Mouse (Mus musculus) midbrain, embryonic 10.5 days (tissue): ENCODE measurements at regions not wholly inside any gene's neighbourhood (a gene's known extent, or its start where the extent isn't known, plus 50 kb on each side); places are given as distances from the start of the nearest gene placed in this dataset.
A peak's percentile ranks its signal among the peaks of the same experiment; 100 is the strongest.

Experiments used
- DNase-seq: peaks from one replicate; pipeline ENCODE4 v3.0.0-alpha.2; 2017; ENCODE audit warnings: low spot score
- H3K27ac ChIP-seq: fragments of 300-500 bp; sonication (generic); replicated peaks from 2 replicates; pipeline ENCODE4 v1.5.1; 2016; ENCODE audit warnings: mild to moderate bottlenecking
- H3K27me3 ChIP-seq: fragments of 300-500 bp; sonication (generic); 2 replicates; pipeline ENCODE4 v1.6.1; 2016; ENCODE audit warnings: low read depth, mild to moderate bottlenecking; ENCODE audit not compliant: poor library complexity, severe bottlenecking
- H3K36me3 ChIP-seq: fragments of 300-500 bp; sonication (generic); 2 replicates; pipeline ENCODE4 v1.6.1; 2016; ENCODE audit warnings: mild to moderate bottlenecking, moderate library complexity
- H3K4me1 ChIP-seq: fragments of 300-500 bp; sonication (generic); 2 replicates; pipeline ENCODE4 v1.6.1; 2016
- H3K4me3 ChIP-seq: fragments of 300-500 bp; sonication (generic); 2 replicates; pipeline ENCODE4 v1.5.1; 2016; ENCODE audit warnings: mild to moderate bottlenecking, moderate library complexity
- H3K9me3 ChIP-seq: fragments of 300-500 bp; sonication (generic); replicated peaks from 2 replicates; pipeline ENCODE4 v1.6.1; 2016; ENCODE audit warnings: mild to moderate bottlenecking
- WGBS: fragments of 180-500 bp; shearing (Covaris S2); methylation state at CpG from one replicate; pipeline ENCODE4 v1.1.7; 2016; 5-methylcytosine and 5-hydroxymethylcytosine counted together

GRCm38 (mm10) chr2:169142224-169142623, 186.8 kb upstream of the Zfp64 start:
- Histone ChIP-seq H3K27ac (no peak overlapping the region), H3K9me3 (no peaks in the 10 kb centered on the region), H3K4me1 (peaks cover 6% of the 10 kb centered on the region; the same call in 1 of the 2 replicates), H3K4me3 (no peak overlapping the region), H3K36me3 (no peaks in the 10 kb centered on the region), H3K27me3 (no peaks in the 10 kb centered on the region)
- DNase-seq, result no peak
- 84% methylated on average over 8 of the region's 8 CpGs for WGBS

GRCm38 (mm10) chr2:169133855-169134254, 178.5 kb upstream of the Zfp64 start:
- H3K36me3 ChIP-seq, result no peaks in the 10 kb centered on the region
- H3K27me3 ChIP-seq, result no peaks in the 10 kb centered on the region
- no peaks in the 10 kb centered on the region for H3K9me3 ChIP-seq
- no peak overlapping the region for H3K4me3 ChIP-seq
- peak overlapping the region; percentile 63; the same call in 1 of the 2 replicates for H3K27ac ChIP-seq
- 84% methylated on average over 15 of the region's 15 CpGs for WGBS
- peaks cover 17% of the 10 kb centered on the region for H3K4me1 ChIP-seq
- no peak for DNase-seq

DNA sequence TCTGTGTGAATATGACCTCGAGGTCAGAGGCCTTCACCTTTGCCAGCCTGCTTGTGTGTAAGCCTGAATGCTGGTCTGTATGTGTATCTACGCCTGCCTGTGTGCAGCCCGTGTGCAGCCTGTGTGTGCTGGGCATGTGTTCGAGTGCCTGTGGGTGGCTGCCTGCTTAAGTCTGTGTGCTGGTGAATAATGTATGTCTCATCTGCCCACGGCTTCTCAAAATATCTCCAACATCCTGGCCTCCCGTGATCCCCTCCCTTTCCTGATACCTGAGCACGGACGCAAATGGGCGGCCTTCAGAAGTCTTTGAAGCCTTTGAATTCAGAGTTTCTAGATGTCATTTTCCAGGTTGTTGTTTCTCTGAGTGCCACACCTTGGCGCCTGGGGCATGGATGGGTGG, 170.1 kb upstream of the Zfp64 start:
- no peaks in the 10 kb centered on the region for H3K4me1 ChIP-seq
- 89% methylated on average over 10 of the region's 10 CpGs for WGBS
- H3K4me3 ChIP-seq, result no peak overlapping the region
- H3K9me3 ChIP-seq, result peaks cover 11% of the 10 kb centered on the region
- no peak overlapping the region for H3K27ac ChIP-seq
- H3K36me3 ChIP-seq, result no peaks in the 10 kb centered on the region
- DNase-seq, result no peak
- H3K27me3 ChIP-seq, result no peaks in the 10 kb centered on the region

DNA sequence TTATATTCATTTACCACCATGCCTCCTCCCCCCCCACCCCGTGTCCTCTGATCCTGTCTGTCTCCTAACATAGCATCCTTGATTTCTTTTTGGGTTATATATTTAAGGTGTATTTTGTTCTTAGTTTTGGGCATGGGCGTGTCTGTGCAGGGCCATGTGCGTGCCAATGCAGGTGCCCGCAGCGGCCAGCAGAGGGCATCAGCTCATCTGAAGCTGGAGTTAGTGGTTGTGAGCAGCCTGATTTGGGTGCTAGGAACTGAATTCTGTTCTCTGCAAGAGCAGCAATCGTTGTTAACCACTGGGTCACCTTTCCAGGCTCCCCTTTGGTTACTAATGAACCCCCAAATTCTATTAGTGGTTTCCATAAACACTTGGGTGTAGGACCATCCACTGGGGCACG, 167.5 kb upstream of the Zfp64 start:
- Histone ChIP-seq H3K4me3 (no peak overlapping the region), H3K36me3 (no peaks in the 10 kb centered on the region), H3K4me1 (no peaks in the 10 kb centered on the region), H3K27me3 (no peaks in the 10 kb centered on the region), H3K9me3 (peaks cover 11% of the 10 kb centered on the region), H3K27ac (no peak overlapping the region)
- WGBS, result 87% methylated on average over 7 of the region's 7 CpGs
- no peak for DNase-seq

GRCm38 (mm10) chr2:169116841-169117240, 161.5 kb upstream of the Zfp64 start:
- H3K36me3 ChIP-seq, result no peaks in the 10 kb centered on the region
- no peak overlapping the region for H3K4me3 ChIP-seq
- H3K27me3 ChIP-seq, result no peaks in the 10 kb centered on the region
- 76% methylated on average over 10 of the region's 10 CpGs for WGBS
- H3K4me1 ChIP-seq, result no peaks in the 10 kb centered on the region
- no peak for DNase-seq
- H3K9me3 ChIP-seq, result no peaks in the 10 kb centered on the region
- no peak overlapping the region for H3K27ac ChIP-seq

- peaks cover 4% of the 10 kb centered on the region; the same call in 1 of the 2 replicates for H3K9me3 ChIP-seq
- no peak overlapping the region for H3K27ac ChIP-seq
- no peak for DNase-seq
- H3K27me3 ChIP-seq, result no peaks in the 10 kb centered on the region
- H3K4me1 ChIP-seq, result 0 out of 2 replicates have a peak, but pooled peaks cover 4% of the 10 kb centered on the region
- H3K36me3 ChIP-seq, result no peaks in the 10 kb centered on the region
- 84% methylated on average over 4 of the region's 4 CpGs for WGBS
- no peak overlapping the region for H3K4me3 ChIP-seq
These were observed 153.7 kb upstream of the Zfp64 start for GRCm38 (mm10) chr2:169109044-169109443.

- Histone ChIP-seq H3K27ac (no peak overlapping the region), H3K9me3 (peaks cover 4% of the 10 kb centered on the region; the same call in 1 of the 2 replicates), H3K4me3 (no peak overlapping the region), H3K4me1 (0 out of 2 replicates have a peak, but pooled peaks cover 4% of the 10 kb centered on the region), H3K27me3 (no peaks in the 10 kb centered on the region), H3K36me3 (no peaks in the 10 kb centered on the region)
- 46% methylated on average over 10 of the region's 10 CpGs for WGBS
- DNase-seq, result peak; percentile 46
These were observed 152.7 kb upstream of the Zfp64 start for GRCm38 (mm10) chr2:169108037-169108436.

- 0 out of 2 replicates have a peak, but pooled peaks cover 3% of the 10 kb centered on the region for H3K4me1 ChIP-seq
- no peaks in the 10 kb centered on the region; the same call in 1 of the 2 replicates for H3K9me3 ChIP-seq
- H3K27me3 ChIP-seq, result no peaks in the 10 kb centered on the region
- H3K36me3 ChIP-seq, result no peaks in the 10 kb centered on the region
- no peak overlapping the region for H3K4me3 ChIP-seq
- WGBS, result 92% methylated on average over 13 of the region's 13 CpGs
- no peak for DNase-seq
- H3K27ac ChIP-seq, result no peak overlapping the region
These were observed 146.3 kb upstream of the Zfp64 start for GRCm38 (mm10) chr2:169101506-169102261.

DNA sequence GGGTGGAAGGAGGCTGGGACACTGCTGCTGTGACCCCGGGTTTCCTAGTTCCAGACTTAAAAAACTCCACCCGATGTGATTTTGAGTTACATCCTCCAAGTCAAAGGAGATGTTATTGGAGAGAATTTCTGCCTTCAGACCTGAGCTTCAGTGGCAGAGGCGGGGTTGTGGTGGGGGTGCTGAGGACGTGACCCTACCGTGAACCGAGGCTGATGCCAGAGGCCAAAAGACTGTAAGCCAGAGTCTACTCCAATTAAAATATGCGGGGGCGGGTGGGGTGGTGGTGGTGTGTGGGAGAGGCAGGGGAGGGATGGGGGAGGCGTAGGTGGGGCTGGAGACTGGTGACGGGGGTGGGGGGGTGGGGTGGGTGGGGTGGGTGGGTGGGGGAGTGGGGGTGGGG, 145.1 kb upstream of the Zfp64 start:
- Histone ChIP-seq H3K4me1 (no peaks in the 10 kb centered on the region), H3K36me3 (no peaks in the 10 kb centered on the region), H3K27ac (no peak overlapping the region), H3K27me3 (no peaks in the 10 kb centered on the region), H3K4me3 (no peak overlapping the region), H3K9me3 (no peaks in the 10 kb centered on the region; the same call in 1 of the 2 replicates)
- DNase-seq, result no peak
- 86% methylated on average over 10 of the region's 10 CpGs for WGBS

DNA sequence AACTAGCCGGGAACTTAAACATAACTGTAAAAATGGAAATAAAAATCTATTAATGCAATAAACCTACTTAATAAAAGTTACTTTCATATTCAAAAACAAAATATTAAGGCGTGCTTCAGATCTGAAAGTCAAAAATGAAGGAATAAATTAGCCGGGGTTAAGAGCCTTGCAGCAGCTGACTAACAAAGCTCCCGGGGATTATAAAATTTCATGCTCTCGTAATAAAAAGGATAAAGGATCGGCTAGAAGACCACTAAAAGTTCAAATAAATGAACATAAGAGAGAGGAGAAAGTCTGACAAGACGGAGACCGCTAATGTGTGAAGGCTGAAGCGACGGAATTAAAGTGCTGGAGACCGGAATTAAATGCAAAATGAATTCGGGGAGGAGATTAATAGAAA, 144.3 kb upstream of the Zfp64 start:
- no peak for DNase-seq
- no peaks in the 10 kb centered on the region for H3K27me3 ChIP-seq
- no peaks in the 10 kb centered on the region for H3K4me1 ChIP-seq
- H3K36me3 ChIP-seq, result no peaks in the 10 kb centered on the region
- H3K27ac ChIP-seq, result no peak overlapping the region
- WGBS, result 92% methylated on average over 12 of the region's 12 CpGs
- peaks cover 6% of the 10 kb centered on the region for H3K9me3 ChIP-seq
- H3K4me3 ChIP-seq, result no peak overlapping the region

GRCm38 (mm10) chr2:169098591-169098990, 143.2 kb upstream of the Zfp64 start:
- WGBS, result 93% methylated on average over 6 of the region's 6 CpGs
- Histone ChIP-seq H3K4me3 (no peak overlapping the region), H3K36me3 (no peaks in the 10 kb centered on the region), H3K9me3 (peaks cover 6% of the 10 kb centered on the region), H3K4me1 (peaks cover 5% of the 10 kb centered on the region; the same call in 1 of the 2 replicates), H3K27ac (no peak overlapping the region), H3K27me3 (no peaks in the 10 kb centered on the region)
- no peak for DNase-seq

DNA sequence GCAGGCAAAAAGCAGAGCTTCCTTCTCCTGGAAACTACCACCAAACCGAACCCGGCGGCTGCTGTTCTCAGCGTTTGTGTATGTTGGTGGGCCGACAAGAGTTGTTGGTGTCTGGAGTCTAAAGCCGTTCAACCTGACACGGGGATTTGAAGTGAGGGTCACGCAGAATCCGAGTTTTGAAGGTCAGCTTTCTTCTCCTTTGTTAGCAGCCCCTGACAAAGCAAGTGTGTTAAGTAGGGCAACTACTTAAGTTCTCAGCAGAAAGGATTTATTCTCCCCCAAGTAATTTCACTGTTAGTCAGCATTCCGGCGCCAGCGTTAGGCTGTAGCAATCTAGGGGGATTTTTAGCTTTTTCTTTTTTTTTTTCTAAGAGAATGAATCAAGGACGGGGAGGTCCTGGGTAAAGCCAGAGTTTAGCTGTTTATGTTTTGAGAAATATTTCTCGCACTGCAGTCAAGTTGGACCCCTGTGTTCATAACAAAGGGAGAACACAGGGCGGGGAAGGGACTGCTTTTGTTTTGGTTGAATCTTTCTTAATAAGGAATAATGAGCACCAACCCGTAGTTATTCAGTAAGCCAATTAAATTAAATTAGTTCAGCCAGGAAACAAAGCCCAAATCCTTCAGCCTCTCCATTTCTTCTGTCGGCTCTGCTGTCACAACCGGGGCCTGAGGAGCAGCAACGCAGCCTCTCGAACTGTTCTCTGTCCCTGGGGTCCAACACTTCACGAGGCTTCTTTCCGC, 138.8 kb upstream of the Zfp64 start:
- 63% methylated on average over 22 of the region's 22 CpGs for WGBS
- DNase-seq, result peak; percentile 17
- peaks cover 5% of the 10 kb centered on the region; the same call in 1 of the 2 replicates for H3K4me1 ChIP-seq
- peak overlapping the region; percentile 14 for H3K27ac ChIP-seq
- peaks cover 13% of the 10 kb centered on the region for H3K9me3 ChIP-seq
- no peaks in the 10 kb centered on the region for H3K36me3 ChIP-seq
- H3K4me3 ChIP-seq, result no peak overlapping the region
- H3K27me3 ChIP-seq, result no peaks in the 10 kb centered on the region

DNA sequence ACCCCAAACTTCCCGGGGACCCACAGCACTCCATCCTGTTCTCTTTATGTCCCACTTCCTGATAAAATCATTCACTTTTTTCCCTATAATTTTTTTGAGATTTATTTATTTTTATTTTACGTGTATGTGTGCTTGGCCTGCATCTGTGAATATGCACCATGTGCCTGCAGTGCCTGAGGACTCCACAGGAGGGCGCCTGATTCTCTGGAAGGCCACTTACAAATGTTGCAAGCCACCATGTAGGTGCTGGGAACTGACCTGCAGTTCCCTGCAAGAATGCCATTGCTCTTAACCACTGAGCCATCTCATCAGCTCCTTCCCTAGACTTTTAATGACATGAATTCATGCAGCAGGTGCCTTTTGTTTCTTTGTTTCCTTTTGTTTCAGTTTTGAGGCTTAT, 134.9 kb upstream of the Zfp64 start:
- Histone ChIP-seq H3K9me3 (peaks cover 12% of the 10 kb centered on the region), H3K4me3 (no peak overlapping the region), H3K36me3 (no peaks in the 10 kb centered on the region), H3K27me3 (no peaks in the 10 kb centered on the region), H3K27ac (no peak overlapping the region), H3K4me1 (peaks cover 7% of the 10 kb centered on the region; the same call in 1 of the 2 replicates)
- no peak for DNase-seq
- WGBS, result 77% methylated on average over 3 of the region's 3 CpGs
